Mouse (Mus musculus) kidney, postnatal 14 days (tissue): ENCODE measurements at regions not wholly inside any gene's neighbourhood (a gene's known extent, or its start where the extent isn't known, plus 50 kb on each side); places are given as distances from the start of the nearest gene placed in this dataset.

Source experiments
- DNase-seq: peaks from one replicate; pipeline ENCODE4 v3.0.0; 2022; ENCODE audit warnings: mixed read lengths

- peak; percentile 72 for DNase-seq
Observed at GRCm38 (mm10) chr3:52685434-52686181, 331.4 kb downstream of the Cog6 start.

DNA sequence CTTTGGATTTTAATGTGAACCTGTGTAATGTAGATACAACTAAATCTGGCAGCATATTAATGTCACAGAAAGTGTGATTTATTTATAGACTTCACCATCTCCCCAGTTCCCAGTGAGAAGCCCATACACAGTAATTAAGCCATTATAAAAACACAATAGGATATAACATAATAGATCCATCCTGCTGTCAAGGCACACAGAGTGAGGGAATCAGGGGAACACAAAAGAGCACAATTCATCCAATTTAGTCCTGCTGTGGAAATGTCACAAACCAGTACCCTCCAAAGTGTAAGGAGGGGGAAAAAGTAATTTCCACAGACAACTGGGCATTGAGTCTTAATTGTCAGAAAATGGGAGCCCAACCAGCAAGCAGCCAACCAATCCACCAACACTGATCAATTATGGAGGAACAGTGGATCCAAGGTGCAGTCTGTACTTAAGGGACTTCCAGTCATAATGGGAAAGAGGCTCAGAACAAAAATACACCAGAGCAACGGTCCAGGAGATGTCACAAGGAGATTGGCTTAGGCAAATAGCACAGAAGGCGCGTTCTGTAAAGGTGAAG, 336.1 kb downstream of the Cog6 start:
- DNase-seq, result no peak

- no peak for DNase-seq
Observed at GRCm38 (mm10) chr3:52676886-52677670, 340.0 kb downstream of the Cog6 start.

DNA sequence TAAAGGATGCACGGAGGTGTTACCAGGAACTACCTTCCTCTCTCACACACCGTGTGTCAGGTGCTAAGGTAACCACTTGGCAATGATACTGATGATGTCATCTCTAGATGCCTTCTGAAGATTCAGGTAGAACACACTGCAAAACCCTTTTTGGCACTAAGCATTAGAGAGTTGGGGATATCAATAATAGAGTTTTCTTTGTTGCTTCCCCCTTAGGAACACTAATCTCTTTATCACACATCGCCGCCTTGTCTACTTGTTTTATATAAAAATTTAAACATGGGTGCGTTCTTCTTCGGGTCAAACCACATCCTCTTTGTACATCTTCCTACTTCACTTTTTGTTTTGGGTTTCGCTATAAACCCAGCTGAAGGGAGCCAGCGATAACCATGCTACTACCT, 346.4 kb downstream of the Cog6 start:
- no peak for DNase-seq

- DNase-seq, result no peak
Observed at GRCm38 (mm10) chr3:52663161-52663602, 353.9 kb downstream of the Cog6 start.

- DNase-seq, result no peak
Observed at GRCm38 (mm10) chr3:52662164-52662908, 354.7 kb downstream of the Cog6 start.

DNA sequence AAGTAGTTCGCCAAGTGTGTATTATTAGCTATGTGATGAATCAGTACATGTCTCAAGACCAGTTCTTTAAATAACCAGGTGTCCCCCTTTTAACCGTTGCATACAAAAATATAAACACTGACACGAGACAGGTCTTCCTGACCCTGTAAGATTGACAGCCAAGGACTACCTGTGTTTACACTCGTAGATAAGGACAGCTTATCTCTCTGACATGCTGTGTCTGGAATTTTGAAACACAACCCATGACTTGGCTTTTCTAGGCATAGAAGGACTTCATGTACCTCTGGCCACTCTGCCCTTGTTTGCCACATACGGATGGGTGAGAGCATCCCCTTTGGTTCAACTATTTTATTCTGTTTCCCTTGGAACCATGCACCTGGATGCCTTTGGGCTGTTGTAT, 364.0 kb downstream of the Cog6 start:
- DNase-seq, result no peak

- DNase-seq, result no peak
Observed at GRCm38 (mm10) chr3:52652476-52652870, 364.6 kb downstream of the Cog6 start.

- DNase-seq, result no peak
Observed at GRCm38 (mm10) chr3:52651862-52652475, 365.1 kb downstream of the Cog6 start.

DNA sequence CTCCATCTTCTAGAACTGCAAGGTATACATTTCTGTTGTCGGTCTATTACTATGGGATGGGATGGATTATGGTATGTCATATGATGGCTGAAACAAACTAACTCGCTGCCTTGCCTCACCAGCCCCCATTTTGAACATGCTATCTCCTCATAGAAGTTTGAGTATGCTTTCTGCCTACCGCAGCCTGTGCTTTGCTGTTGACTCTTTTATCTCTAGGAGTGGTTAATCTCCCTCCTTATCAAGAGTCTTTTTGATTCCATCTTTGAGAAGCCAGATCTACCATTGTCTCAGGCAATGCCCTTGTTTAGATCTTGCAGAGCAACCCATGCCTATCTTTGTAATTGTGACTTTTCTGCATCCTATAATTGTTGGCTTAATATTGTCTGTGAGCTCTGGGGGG, 367.0 kb downstream of the Cog6 start:
- no peak for DNase-seq

- DNase-seq, result no peak
Observed at GRCm38 (mm10) chr3:52648836-52649500, 368.1 kb downstream of the Cog6 start.

DNA sequence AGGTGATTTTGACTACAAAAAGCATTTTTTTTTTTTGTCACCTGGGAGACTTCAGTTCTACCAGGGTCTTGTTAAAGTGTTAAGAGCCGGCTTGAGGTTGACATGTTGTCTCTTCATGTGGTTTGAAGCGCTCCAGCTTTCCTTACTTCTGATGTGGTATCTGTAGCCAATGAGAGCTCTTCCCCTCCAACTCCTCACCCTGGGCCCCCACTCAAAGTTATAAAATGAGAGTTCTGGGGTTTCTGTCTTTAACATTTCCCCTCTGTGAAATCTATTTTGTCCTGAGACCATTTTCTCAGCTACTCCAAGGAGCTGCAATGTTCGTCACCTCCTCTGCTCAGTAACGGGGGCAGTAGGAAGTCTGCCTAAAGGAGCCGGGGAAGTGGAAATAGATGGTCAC, 369.1 kb downstream of the Cog6 start:
- DNase-seq, result no peak

DNA sequence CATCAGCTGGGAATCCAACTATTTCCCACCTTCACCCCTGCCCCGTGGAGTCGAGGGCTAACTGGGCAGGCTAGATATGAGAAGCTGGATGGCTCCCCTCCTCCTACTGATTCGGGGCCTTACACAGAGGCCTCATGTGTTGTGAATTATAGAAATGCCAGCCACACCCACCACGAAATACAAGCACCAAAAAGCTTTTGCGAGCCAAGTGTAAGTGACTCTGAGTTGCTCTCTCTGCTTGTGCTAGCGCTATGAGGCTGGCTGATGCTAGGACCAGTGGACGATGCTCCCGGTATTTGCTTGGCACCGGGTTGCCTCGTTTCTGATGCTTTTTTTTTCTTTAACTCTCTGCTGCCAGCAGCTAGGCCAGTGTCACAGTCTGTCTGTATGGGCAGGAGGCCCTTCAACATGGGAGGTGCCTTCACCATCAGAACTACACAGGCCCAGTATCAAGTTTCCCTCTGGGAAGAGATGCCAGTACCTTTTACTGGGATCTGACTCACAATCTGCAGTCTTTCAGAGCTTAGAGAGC, 369.8 kb downstream of the Cog6 start:
- no peak for DNase-seq

- no peak for DNase-seq
Observed at GRCm38 (mm10) chr3:52645156-52645555, 371.9 kb downstream of the Cog6 start.

DNA sequence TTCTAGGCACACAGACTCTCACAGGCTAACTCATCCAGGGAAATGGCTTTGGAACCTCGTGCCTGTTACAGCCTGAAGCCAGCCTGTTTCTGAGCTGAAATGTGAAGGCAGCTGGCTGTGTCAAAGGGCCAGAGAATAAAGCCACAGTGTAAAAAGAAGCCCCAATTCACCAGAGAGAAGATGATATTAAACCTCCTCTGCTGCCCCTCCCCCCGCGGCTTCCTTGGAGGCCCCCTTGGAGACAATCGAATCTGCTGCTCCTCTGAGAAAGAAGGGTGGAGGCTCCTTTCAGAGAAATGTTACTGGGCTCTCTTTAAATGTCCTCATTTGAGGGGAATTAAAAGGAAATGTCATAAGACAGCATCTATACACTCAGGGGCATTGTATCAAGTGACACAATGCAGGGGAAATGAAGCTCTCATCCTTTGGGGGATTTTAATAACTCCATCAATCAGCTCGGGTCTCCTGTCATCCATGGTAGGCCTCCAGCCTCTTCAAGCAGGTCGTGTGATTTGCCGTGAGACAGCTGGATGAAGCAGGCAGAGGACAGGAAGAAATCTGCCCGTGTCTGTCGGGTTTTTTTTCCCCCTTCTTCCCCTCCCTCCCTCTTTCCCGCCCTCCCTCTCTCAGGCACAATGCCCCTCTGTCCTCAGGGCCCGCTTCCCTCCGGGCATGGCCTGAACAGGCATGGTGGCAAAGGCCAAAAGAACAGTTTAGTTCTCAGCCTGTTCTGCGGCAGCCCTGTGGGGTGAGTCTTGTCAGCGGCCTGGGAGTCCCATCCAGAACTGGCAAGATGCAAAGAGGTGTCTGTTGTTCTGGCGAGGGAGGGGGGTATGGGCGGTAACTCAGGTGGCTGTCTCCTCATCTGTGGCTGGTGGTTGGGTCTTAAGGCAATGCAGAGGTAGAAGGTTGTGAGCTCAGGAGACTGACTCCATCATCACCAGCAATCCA, 372.6 kb downstream of the Cog6 start:
- DNase-seq, result no peak

- no peak for DNase-seq
Observed at GRCm38 (mm10) chr3:52643796-52644177, 373.2 kb downstream of the Cog6 start.

- DNase-seq, result no peak
Observed at GRCm38 (mm10) chr3:52643100-52643551, 373.9 kb downstream of the Cog6 start.

- peak; percentile 31 for DNase-seq
Observed at GRCm38 (mm10) chr3:52641226-52642181, 373.4 kb downstream of the Foxo1 start.
